In the genomic region with DNA sequence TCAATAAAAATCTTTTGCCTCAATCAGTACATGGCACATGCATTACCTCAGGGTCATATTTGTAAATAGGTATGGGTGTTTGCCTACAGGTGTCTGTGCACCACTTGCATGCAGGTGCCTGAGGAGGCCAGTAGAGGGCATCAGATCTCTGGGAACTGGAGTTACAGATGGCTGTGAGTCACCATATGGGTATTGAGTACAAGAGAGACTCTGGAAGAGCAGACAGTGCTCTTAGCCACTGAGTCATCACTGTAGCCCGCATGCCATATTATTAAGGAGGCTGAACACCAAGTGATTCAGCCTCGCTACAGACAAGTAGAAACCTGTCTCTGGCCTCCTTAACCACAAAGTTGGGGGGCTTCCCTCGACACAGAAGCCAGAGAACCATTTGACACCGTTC, we compare ENCODE assay signal across 8 mouse cellular contexts. TPM values are rescaled to one million over a fixed set of nuclear protein-coding genes. Genes with fewer than 3 reads are reported as not detected.
DNase-seq lines count a peak whose midpoint lies in the region; TF ChIP-seq lines count a peak whose summit lies in the region.
"Had no signal": no experiment of that assay in that cellular context is flagged by ENCODE, and none has a peak within 500 bp of the region (broad histone marks: within the 10 kb centered on the region; RNA-seq: fewer than 3 reads in every experiment).

No protein-coding gene starts in this region.

- peak; percentile 16 for DNase-seq in layer of hippocampus, adult 11-12 months (ENCODE audit: low spot score)
- DNase-seq in layer of hippocampus, postnatal 10 days (ENCODE audit: low spot score in 2 of 2) = no peak
- peak; percentile 79 for DNase-seq in 416B (ENCODE audit: low read depth)
- peak; percentile 89 for DNase-seq in CH12.LX (ENCODE audit: extremely low read depth)
- peak; percentile 12 for DNase-seq in induced T-regulatory cell, adult 2 months (ENCODE audit: low read depth)
- no peak for DNase-seq in right cerebral cortex, postnatal 4 days
- no peak for DNase-seq in kidney, postnatal 10 days

- no peak for TF ChIP-seq POLR2A in CH12.LX (IDR thresholded peaks at IDR 0.05; ENCODE audit: low read depth, low read length)

- TF ChIP-seq CTCF in CH12.LX (conservative IDR thresholded peaks at IDR 0.05 in 1 of 2, IDR thresholded peaks at IDR 0.05 in 1 of 2; ENCODE audit: low read depth in 2 of 2, low read length in 2 of 2) = peak; percentile 45 to 54; a peak in 3 of 4 replicates

- peaks cover 0 to 17% of the 10 kb centered on the region in 2 experiments; a peak in 2 of 4 replicates for H3K4me1 ChIP-seq in CH12.LX (ENCODE audit: control insufficient read depth in 1 of 2, insufficient read depth in 2 of 2)

- no peaks in the 10 kb centered on the region for H3K79me2 ChIP-seq in CH12.LX (replicated peaks; ENCODE audit: control insufficient read depth, extremely low read depth, insufficient read depth, poor library complexity, severe bottlenecking)

- no peak overlapping the region for H3K4me2 ChIP-seq in CH12.LX (ENCODE audit: insufficient read depth, low read depth, poor library complexity, severe bottlenecking)
- H3K4me2 ChIP-seq: heart, embryonic 13.5 days had no signal

- no peak for TF ChIP-seq EP300 in CH12.LX (IDR thresholded peaks at IDR 0.05; ENCODE audit: low read length)

- no peak overlapping the region for H3K27ac ChIP-seq in CH12.LX (ENCODE audit: insufficient read depth, low read depth)
- H3K27ac ChIP-seq: heart, embryonic 13.5 days had no signal

- TF ChIP-seq RAD21 in CH12.LX (IDR thresholded peaks at IDR 0.05; ENCODE audit: low read depth, low read length) = peak; percentile 49

- in situ Hi-C loops in CH12.LX (cut with MboI; ENCODE audit: low pct_ligation_motif_present, low pct_unique_long_range_greater_than_20kb, low sequenced_read_pairs) = no loop called here

- H3K36me3 ChIP-seq in CH12.LX (replicated peaks in 1 of 2; ENCODE audit: control insufficient read depth in 1 of 2, insufficient read depth in 1 of 2, low read length in 1 of 2) = no peaks in the 10 kb centered on the region
- H3K36me3 ChIP-seq: heart, embryonic 13.5 days had no signal

- no peak overlapping the region for H3K4me3 ChIP-seq in CH12.LX (replicated peaks in 1 of 3; ENCODE audit: low read depth in 2 of 3, low read length in 2 of 3, poor library complexity in 1 of 3)
- H3K4me3 ChIP-seq: heart, embryonic 13.5 days had no signal

- peaks cover 7% of the 10 kb centered on the region for H3K9me3 ChIP-seq in CH12.LX (replicated peaks; ENCODE audit: low read length)
- H3K9me3 ChIP-seq: heart, embryonic 13.5 days had no signal

- H3K9ac ChIP-seq in CH12.LX (ENCODE audit: insufficient read depth, low read depth) = no peak overlapping the region
- H3K9ac ChIP-seq: heart, embryonic 13.5 days had no signal

- H3K27me3 ChIP-seq in CH12.LX (replicated peaks) = no peaks in the 10 kb centered on the region
- H3K27me3 ChIP-seq: heart, embryonic 13.5 days had no signal

- dilution Hi-C loops in CH12.LX (cut with MboI; ENCODE audit: extremely low pct_ligation_motif_present, extremely low pct_unique_long_range_greater_than_20kb, low sequenced_read_pairs) = no loop called here

TF ChIP-seq in CH12.LX, 34 proteins besides CTCF, POLR2A, EP300 and RAD21:
- TF ChIP-seq MEF2A (IDR thresholded peaks at IDR 0.05; ENCODE audit: borderline replicate concordance, low read depth, low read length) = no peak
- TF ChIP-seq MAFK (IDR thresholded peaks at IDR 0.05; ENCODE audit: insufficient replicate concordance, low read length) = no peak
- TF ChIP-seq USF1 (IDR thresholded peaks at IDR 0.05; ENCODE audit: low read depth, low read length) = no peak
- TF ChIP-seq SMC3 (IDR thresholded peaks at IDR 0.05; ENCODE audit: low read depth, low read length) = peak; percentile 10; the same call in 1 of the 2 replicates
- no peak for TF ChIP-seq ELF1 (IDR thresholded peaks at IDR 0.05; ENCODE audit: low read depth, low read length)
- TF ChIP-seq POLR2AphosphoS2 (IDR thresholded peaks at IDR 0.05; ENCODE audit: low read depth, low read length) = no peak
- TF ChIP-seq RCOR1 (conservative IDR thresholded peaks at IDR 0.05; ENCODE audit: low read depth, low read length) = no peak
- TF ChIP-seq BHLHE40 (IDR thresholded peaks at IDR 0.05; ENCODE audit: low read depth, low read length) = peak; percentile 26; the same call in 1 of the 2 replicates
- no peak for TF ChIP-seq E2F4 (IDR thresholded peaks at IDR 0.05; ENCODE audit: insufficient replicate concordance, low read depth, low read length)
- TF ChIP-seq ZC3H11A (IDR thresholded peaks at IDR 0.05; ENCODE audit: low read depth, low read length) = no peak
- TF ChIP-seq TBP (conservative IDR thresholded peaks at IDR 0.05; ENCODE audit: low read depth, low read length) = no peak
- TF ChIP-seq MXI1 (IDR thresholded peaks at IDR 0.05; ENCODE audit: low read depth, low read length) = no peak
- no peak for TF ChIP-seq NELFE (IDR thresholded peaks at IDR 0.05; ENCODE audit: low read depth, low read length)
- TF ChIP-seq IRF4 (IDR thresholded peaks at IDR 0.05; ENCODE audit: low read depth, low read length) = no peak
- TF ChIP-seq TCF12 (IDR thresholded peaks at IDR 0.05; ENCODE audit: low read depth, low read length) = no peak
- no peak for TF ChIP-seq CHD1 (IDR thresholded peaks at IDR 0.05; ENCODE audit: low read depth, low read length)
- no peak for TF ChIP-seq NRF1 (IDR thresholded peaks at IDR 0.05; ENCODE audit: low read depth, low read length)
- TF ChIP-seq ZKSCAN1 (IDR thresholded peaks at IDR 0.05; ENCODE audit: borderline replicate concordance, low read depth, low read length) = no peak
- TF ChIP-seq KAT2A (IDR thresholded peaks at IDR 0.05; ENCODE audit: insufficient replicate concordance, low read length) = no peak
- peak; percentile 71 for TF ChIP-seq ETS1 (conservative IDR thresholded peaks at IDR 0.05; ENCODE audit: low read depth, low read length)
- no peak for TF ChIP-seq MYC (IDR thresholded peaks at IDR 0.05; ENCODE audit: low read depth, low read length)
- 0 out of 2 replicates have a peak, but pooled peaks have one; percentile 6 for TF ChIP-seq JUND (conservative IDR thresholded peaks at IDR 0.05; ENCODE audit: low read depth, low read length)
- TF ChIP-seq USF2 (conservative IDR thresholded peaks at IDR 0.05; ENCODE audit: low read depth, low read length) = no peak
- TF ChIP-seq CHD2 (IDR thresholded peaks at IDR 0.05; ENCODE audit: low read length) = no peak
- TF ChIP-seq SIN3A (IDR thresholded peaks at IDR 0.05; ENCODE audit: low read length) = no peak
- TF ChIP-seq PAX5 (IDR thresholded peaks at IDR 0.05; ENCODE audit: low read length) = no peak

RNA-seq across cellular contexts. Expression of a gene that starts 26.4 kb away (rescaled TPM):
- total RNA-seq in layer of hippocampus, postnatal 10 days (2021) = 10 to 100 TPM; 97.8 to 98.5 TPM
- not detected in 2 replicates for total RNA-seq in CH12.LX (2012; rRNA removed)
- 0.14 TPM in 1 of 2 replicates, not detected in the other for total RNA-seq in CH12.LX (2014; rRNA removed)
- 0.10 and 0.14 TPM in 2 replicates for polyA plus RNA-seq in CH12.LX (2012; ENCODE audit: insufficient read length, low read depth)

Comparison
In these comparisons a context has a peak if more than half of its experiments do, and no peak if none do; other contexts are left out.
1. DNase-seq: peak in layer of hippocampus, adult 11-12 months (single experiment), 416B (single experiment), CH12.LX (single experiment) and induced T-regulatory cell, adult 2 months (single experiment); none in layer of hippocampus, postnatal 10 days (0 of 2), right cerebral cortex, postnatal 4 days (single experiment) and kidney, postnatal 10 days (single experiment).
2. RNA of a gene that starts 26.4 kb away (total RNA-seq): 97.8 to 98.5 TPM in layer of hippocampus, postnatal 10 days; 0.14 TPM in CH12.LX; every median in the first group is over 10 times any median in the second.